Comparison of ENCODE assay signal across 20 mouse cellular contexts in genomic region chr12:80893720-80894494, GRCm38 (mm10). TPM values are rescaled to one million over a fixed set of nuclear protein-coding genes. Genes with fewer than 3 reads are reported as not detected.
A peak's percentile ranks its signal among the peaks of the same experiment; 100 is the strongest.
DNase-seq lines count a peak whose midpoint lies in the region; ATAC-seq and TF ChIP-seq lines count a peak whose summit lies in the region.
"Had no signal": no experiment of that assay in that cellular context is flagged by ENCODE, and none has a peak within 500 bp of the region (broad histone marks: within the 10 kb centered on the region; RNA-seq: fewer than 3 reads in every experiment).

No protein-coding gene starts in this region.

- no peak; the same call in 1 of the 2 replicates for TF ChIP-seq RAD21 in MEL (IDR thresholded peaks at IDR 0.05; ENCODE audit: low read depth, low read length)

- H3K79me2 ChIP-seq in MEL (ENCODE audit: control insufficient read depth, insufficient read depth, low read length, poor library complexity) = no peaks in the 10 kb centered on the region

- H3K9ac ChIP-seq in hindbrain, postnatal 0 days (replicated peaks; ENCODE audit: low read length) = no peak overlapping the region
- no peak overlapping the region for H3K9ac ChIP-seq in MEL (ENCODE audit: control insufficient read depth, low read depth, low read length, poor library complexity, severe bottlenecking)
- H3K9ac ChIP-seq: embryonic facial prominence, embryonic 15.5 days; forebrain, embryonic 13.5 days; liver, embryonic 15.5 days had no signal

- H3K9me3 ChIP-seq in hindbrain, postnatal 0 days (ENCODE audit: low read length) = no peaks in the 10 kb centered on the region
- peaks cover 10% of the 10 kb centered on the region for H3K9me3 ChIP-seq in hindbrain, embryonic 10.5 days
- no peaks in the 10 kb centered on the region for H3K9me3 ChIP-seq in MEL (replicated peaks; ENCODE audit: insufficient read depth, low read length)
- H3K9me3 ChIP-seq: embryonic facial prominence, embryonic 15.5 days; limb, embryonic 10.5 days; liver, embryonic 15.5 days; neural tube, embryonic 12.5 days had no signal

- 88% methylated on average over 18 of the region's 18 CpGs for WGBS in hindbrain, postnatal 0 days
- 91% methylated on average over 18 of the region's 18 CpGs for WGBS in hindbrain, embryonic 10.5 days
- 88% methylated on average over 18 of the region's 18 CpGs for WGBS in small intestine, adult 2 months

- peak; percentile 40 for TF ChIP-seq CTCF in hindbrain, postnatal 0 days (IDR thresholded peaks at IDR 0.05; ENCODE audit: low read depth)
- TF ChIP-seq CTCF in MEL (IDR thresholded peaks at IDR 0.05 in 2 of 3, conservative IDR thresholded peaks at IDR 0.05 in 1 of 3; ENCODE audit: control insufficient read depth in 1 of 3, insufficient read depth in 1 of 3, low read depth in 2 of 3, low read length in 3 of 3, poor library complexity in 1 of 3, severe bottlenecking in 1 of 3) = peak in 2 of 3 experiments; percentile 43; a peak in 4 of 6 replicates
- TF ChIP-seq CTCF in small intestine, adult 2 months (IDR thresholded peaks at IDR 0.05; ENCODE audit: extremely low read depth, insufficient read length, insufficient replicate concordance, low read depth, low read length) = peak; percentile 48; the same call in 1 of the 2 replicates

- TF ChIP-seq EP300 in MEL (IDR thresholded peaks at IDR 0.05; ENCODE audit: low read depth in 1 of 2, low read length in 2 of 2) = no peak

- DNase-seq in hindbrain, postnatal 0 days (ENCODE audit: low spot score) = no peak
- no peak for DNase-seq in hindbrain, embryonic 10.5 days (ENCODE audit: low spot score)
- DNase-seq in lung, postnatal 10 days = peak; percentile 21
- DNase-seq in lung, postnatal 25 days (ENCODE audit: low spot score) = no peak
- no peak for DNase-seq in MEL (ENCODE audit: low read depth, low spot score)
- no peak for DNase-seq in embryo, embryonic 9.5 days (ENCODE audit: extremely low spot score)
- DNase-seq: cerebellum, adult 11-12 months; kidney, adult 18-20 months; kidney, postnatal 4 days; layer of hippocampus, postnatal 36 days; thymus, postnatal 14 days had no signal

- no peak for TF ChIP-seq POLR2A in MEL (IDR thresholded peaks at IDR 0.05; ENCODE audit: control insufficient read depth in 1 of 2, insufficient read depth in 1 of 2, low read depth in 1 of 2, low read length in 2 of 2, poor library complexity in 1 of 2)
- no peak for TF ChIP-seq POLR2A in small intestine, adult 2 months (IDR thresholded peaks at IDR 0.05; ENCODE audit: low read depth, low read length)

- no peaks in the 10 kb centered on the region for H3K27me3 ChIP-seq in hindbrain, postnatal 0 days (ENCODE audit: insufficient read depth, low read length)
- no peaks in the 10 kb centered on the region for H3K27me3 ChIP-seq in hindbrain, embryonic 10.5 days (ENCODE audit: insufficient read depth, poor library complexity, severe bottlenecking)
- H3K27me3 ChIP-seq in MEL (ENCODE audit: control insufficient read depth in 1 of 2, insufficient read depth in 2 of 2, low read length in 2 of 2) = no peaks in the 10 kb centered on the region
- H3K27me3 ChIP-seq in small intestine, adult 2 months (ENCODE audit: control insufficient read depth, insufficient read depth, low read length) = no peaks in the 10 kb centered on the region
- H3K27me3 ChIP-seq: embryonic facial prominence, embryonic 15.5 days; forebrain, embryonic 13.5 days; hindbrain, embryonic 13.5 days; neural tube, embryonic 12.5 days had no signal

- no peaks in the 10 kb centered on the region for H3K36me3 ChIP-seq in hindbrain, postnatal 0 days (ENCODE audit: insufficient read depth, low read length)
- no peaks in the 10 kb centered on the region for H3K36me3 ChIP-seq in hindbrain, embryonic 10.5 days
- H3K36me3 ChIP-seq in MEL (ENCODE audit: control insufficient read depth in 1 of 2, insufficient read depth in 2 of 2, low read length in 2 of 2) = no peaks in the 10 kb centered on the region
- H3K36me3 ChIP-seq in small intestine, adult 2 months (ENCODE audit: control insufficient read depth, insufficient read depth, low read length) = no peaks in the 10 kb centered on the region
- H3K36me3 ChIP-seq: embryonic facial prominence, embryonic 15.5 days; hindbrain, embryonic 13.5 days; limb, embryonic 10.5 days; liver, embryonic 15.5 days; neural tube, embryonic 12.5 days had no signal

- H3K4me2 ChIP-seq in hindbrain, postnatal 0 days (ENCODE audit: low read depth, low read length) = no peak overlapping the region
- H3K4me2 ChIP-seq: embryonic facial prominence, embryonic 15.5 days; liver, embryonic 15.5 days had no signal

- H3K4me3 ChIP-seq in hindbrain, postnatal 0 days (ENCODE audit: low read length) = no peak overlapping the region
- H3K4me3 ChIP-seq in hindbrain, embryonic 10.5 days = no peak overlapping the region
- no peak overlapping the region for H3K4me3 ChIP-seq in MEL (ENCODE audit: control insufficient read depth in 1 of 2, insufficient read depth in 1 of 2, low read depth in 2 of 2, low read length in 2 of 2)
- H3K4me3 ChIP-seq in small intestine, adult 2 months (ENCODE audit: low read depth, low read length) = no peak overlapping the region
- H3K4me3 ChIP-seq: embryonic facial prominence, embryonic 15.5 days; forebrain, embryonic 13.5 days; hindbrain, embryonic 13.5 days; liver, embryonic 15.5 days; neural tube, embryonic 12.5 days had no signal

- ATAC-seq in hindbrain, postnatal 0 days = no peak
- ATAC-seq: CD4-positive, CD25-positive, alpha-beta regulatory T cell, adult 4 months; midbrain, embryonic 16.5 days had no signal

- H3K4me1 ChIP-seq in hindbrain, postnatal 0 days (ENCODE audit: insufficient read depth, low read length) = no peaks in the 10 kb centered on the region; the same call in 1 of the 2 replicates
- H3K4me1 ChIP-seq in hindbrain, embryonic 10.5 days (replicated peaks) = peaks cover 5% of the 10 kb centered on the region; the same call in 1 of the 2 replicates
- H3K4me1 ChIP-seq in MEL (ENCODE audit: control insufficient read depth in 1 of 2, insufficient read depth in 2 of 2, low read length in 2 of 2) = no peaks in the 10 kb centered on the region
- peaks cover 10% of the 10 kb centered on the region for H3K4me1 ChIP-seq in small intestine, adult 2 months (ENCODE audit: control insufficient read depth, insufficient read depth, insufficient read length, low read length)
- H3K4me1 ChIP-seq: forebrain, embryonic 13.5 days; neural tube, embryonic 12.5 days had no signal

- no peak overlapping the region for H3K27ac ChIP-seq in hindbrain, postnatal 0 days
- no peak overlapping the region for H3K27ac ChIP-seq in hindbrain, embryonic 10.5 days
- H3K27ac ChIP-seq in MEL (ENCODE audit: control insufficient read depth, low read depth, low read length) = no peak overlapping the region
- H3K27ac ChIP-seq in small intestine, adult 2 months (ENCODE audit: insufficient read depth, low read depth, low read length) = no peak overlapping the region
- H3K27ac ChIP-seq: embryonic facial prominence, embryonic 15.5 days; forebrain, embryonic 13.5 days; liver, embryonic 15.5 days; neural tube, embryonic 12.5 days had no signal

TF ChIP-seq in MEL, 35 proteins besides CTCF, POLR2A, EP300 and RAD21:
- TF ChIP-seq POLR2AphosphoS2 (IDR thresholded peaks at IDR 0.05; ENCODE audit: low read length) (no peak), MAX (IDR thresholded peaks at IDR 0.05; ENCODE audit: low read length) (no peak), ZNF384 (IDR thresholded peaks at IDR 0.05; ENCODE audit: low read depth, low read length) (peak; percentile 49; the same call in 1 of the 2 replicates), MAZ (IDR thresholded peaks at IDR 0.05; ENCODE audit: low read depth, low read length) (no peak), SIN3A (IDR thresholded peaks at IDR 0.05; ENCODE audit: low read length) (no peak), NRF1 (IDR thresholded peaks at IDR 0.05; ENCODE audit: insufficient read depth, low read depth, low read length, poor library complexity, severe bottlenecking) (no peak)

RNA-seq across cellular contexts. Expression of gene Srsf5, which starts 51.4 kb away (rescaled TPM):
- 222 and 291 TPM in 2 replicates for total RNA-seq in hindbrain, postnatal 0 days (2014; rRNA removed)
- polyA plus RNA-seq in hindbrain, postnatal 0 days (2015; fragmentation: Nextera tagmentation; extraction: Ambion mirVana) = 486 and 514 TPM in 2 replicates
- 403 and 492 TPM in 2 replicates for polyA plus RNA-seq in hindbrain, embryonic 10.5 days (2016; fragmentation: Nextera tagmentation; extraction: Ambion mirVana)
- 401 and 419 TPM in 2 replicates for total RNA-seq in MEL (2012; rRNA removed)
- polyA plus RNA-seq in MEL (2012; ENCODE audit: insufficient read depth in 1 of 2, insufficient read length in 2 of 2, low read depth in 1 of 2, low replicate concordance in 2 of 2, missing spikeins in 1 of 2) = 100 to 1,000 TPM; 276 to 460 TPM
- 90.3 and 250 TPM in 2 replicates for polyA plus RNA-seq in small intestine, adult 2 months (2012; rRNA removed)
